Mouse (Mus musculus): Measurements from ENCODE around the gene Oxt. TPM values are rescaled to one million over a fixed set of nuclear protein-coding genes. Genes with fewer than 3 reads are reported as not detected.
A peak's percentile ranks its signal among the peaks of the same experiment; 100 is the strongest.

Oxt gene
- polyA plus RNA-seq, 1 experiment from 2014 or later = not detected

- Histone ChIP-seq H3K4me2 (ENCODE audit: low read depth, low read length) (no peak overlapping the region), H3K36me3 (ENCODE audit: control insufficient read depth, insufficient read depth, low read length) (peaks cover 62% of the 10 kb centered on the region), H3K9me3 (ENCODE audit: control insufficient read depth, low read length) (no peaks in the 10 kb centered on the region), H3K4me1 (ENCODE audit: control insufficient read depth, insufficient read depth, low read length) (no peaks in the 10 kb centered on the region), H3K27ac (ENCODE audit: low read depth, low read length) (no peak overlapping the region), H3K9ac (replicated peaks; ENCODE audit: low read depth, low read length) (no peak overlapping the region), H3K4me3 (ENCODE audit: low read depth, low read length) (no peak overlapping the region), H3K27me3 (ENCODE audit: control insufficient read depth, insufficient read depth, low read length) (no peaks in the 10 kb centered on the region)
- 93% methylated on average over 8 of the region's 8 CpGs for WGBS
- no peak for ATAC-seq (ENCODE audit: low read depth)
These were observed 29.0 kb upstream of the Oxt start for GRCm38 (mm10) chr2:130546957-130547356.

GRCm38 (mm10) chr2:130554841-130555240, 21.1 kb upstream of the Oxt start:
- Histone ChIP-seq H3K4me2 (ENCODE audit: low read depth, low read length) (no peak overlapping the region), H3K4me3 (ENCODE audit: low read depth, low read length) (no peak overlapping the region), H3K9ac (replicated peaks; ENCODE audit: low read depth, low read length) (no peak overlapping the region), H3K27me3 (ENCODE audit: control insufficient read depth, insufficient read depth, low read length) (no peaks in the 10 kb centered on the region), H3K27ac (ENCODE audit: low read depth, low read length) (no peak overlapping the region), H3K36me3 (ENCODE audit: control insufficient read depth, insufficient read depth, low read length) (peaks cover 56% of the 10 kb centered on the region), H3K9me3 (ENCODE audit: control insufficient read depth, low read length) (no peaks in the 10 kb centered on the region), H3K4me1 (ENCODE audit: control insufficient read depth, insufficient read depth, low read length) (no peaks in the 10 kb centered on the region)
- 92% methylated on average over 7 of the region's 7 CpGs for WGBS
- no peak for ATAC-seq (ENCODE audit: low read depth)

GRCm38 (mm10) chr2:130556292-130556691, 19.7 kb upstream of the Oxt start:
- Histone ChIP-seq H3K27me3 (ENCODE audit: control insufficient read depth, insufficient read depth, low read length) (no peaks in the 10 kb centered on the region), H3K4me1 (ENCODE audit: control insufficient read depth, insufficient read depth, low read length) (no peaks in the 10 kb centered on the region), H3K4me2 (ENCODE audit: low read depth, low read length) (no peak overlapping the region), H3K4me3 (ENCODE audit: low read depth, low read length) (no peak overlapping the region), H3K27ac (ENCODE audit: low read depth, low read length) (no peak overlapping the region), H3K9me3 (ENCODE audit: control insufficient read depth, low read length) (no peaks in the 10 kb centered on the region), H3K9ac (replicated peaks; ENCODE audit: low read depth, low read length) (no peak overlapping the region), H3K36me3 (ENCODE audit: control insufficient read depth, insufficient read depth, low read length) (peaks cover 43% of the 10 kb centered on the region)
- ATAC-seq (ENCODE audit: low read depth) = no peak
- 86% methylated on average over 1 of the region's 1 CpGs for WGBS

GRCm38 (mm10) chr2:130557462-130557861, 18.5 kb upstream of the Oxt start:
- ATAC-seq (ENCODE audit: low read depth) = no peak
- 96% methylated on average over 2 of the region's 2 CpGs for WGBS
- Histone ChIP-seq H3K27ac (ENCODE audit: low read depth, low read length) (no peak overlapping the region), H3K4me1 (ENCODE audit: control insufficient read depth, insufficient read depth, low read length) (no peaks in the 10 kb centered on the region), H3K9ac (replicated peaks; ENCODE audit: low read depth, low read length) (no peak overlapping the region), H3K4me2 (ENCODE audit: low read depth, low read length) (no peak overlapping the region), H3K4me3 (ENCODE audit: low read depth, low read length) (no peak overlapping the region), H3K9me3 (ENCODE audit: control insufficient read depth, low read length) (no peaks in the 10 kb centered on the region), H3K27me3 (ENCODE audit: control insufficient read depth, insufficient read depth, low read length) (no peaks in the 10 kb centered on the region), H3K36me3 (ENCODE audit: control insufficient read depth, insufficient read depth, low read length) (peaks cover 34% of the 10 kb centered on the region)

GRCm38 (mm10) chr2:130558015-130558414, 18.0 kb upstream of the Oxt start:
- no peak overlapping the region for H3K9ac ChIP-seq (replicated peaks; ENCODE audit: low read depth, low read length)
- no peak overlapping the region for H3K4me2 ChIP-seq (ENCODE audit: low read depth, low read length)
- H3K9me3 ChIP-seq (ENCODE audit: control insufficient read depth, low read length) = no peaks in the 10 kb centered on the region
- peaks cover 28% of the 10 kb centered on the region for H3K36me3 ChIP-seq (ENCODE audit: control insufficient read depth, insufficient read depth, low read length)
- no peak for ATAC-seq (ENCODE audit: low read depth)
- H3K4me1 ChIP-seq (ENCODE audit: control insufficient read depth, insufficient read depth, low read length) = no peaks in the 10 kb centered on the region
- no peak overlapping the region for H3K4me3 ChIP-seq (ENCODE audit: low read depth, low read length)
- 83% methylated on average over 2 of the region's 2 CpGs for WGBS
- H3K27ac ChIP-seq (ENCODE audit: low read depth, low read length) = no peak overlapping the region
- H3K27me3 ChIP-seq (ENCODE audit: control insufficient read depth, insufficient read depth, low read length) = no peaks in the 10 kb centered on the region

GRCm38 (mm10) chr2:130563212-130564055, 12.5 kb upstream of the Oxt start, which contains the start of gene Mrps26:
Gene Mrps26, plus strand, starts transcription at chr2:130563742.
- Histone ChIP-seq H3K4me3 (ENCODE audit: low read depth, low read length) (peak within 1 kb of the TSS; percentile 91), H3K36me3 (ENCODE audit: control insufficient read depth, insufficient read depth, low read length) (peaks cover 12% of the 10 kb centered on the region), H3K9ac (replicated peaks; ENCODE audit: low read depth, low read length) (peak within 1 kb of the TSS; percentile 86), H3K9me3 (ENCODE audit: control insufficient read depth, low read length) (no peaks in the 10 kb centered on the region), H3K4me1 (ENCODE audit: control insufficient read depth, insufficient read depth, low read length) (peaks cover 9% of the 10 kb centered on the region), H3K4me2 (ENCODE audit: low read depth, low read length) (peak within 1 kb of the TSS; percentile 73), H3K27ac (ENCODE audit: low read depth, low read length) (peak within 1 kb of the TSS; percentile 48), H3K27me3 (ENCODE audit: control insufficient read depth, insufficient read depth, low read length) (no peaks in the 10 kb centered on the region)
- peak; percentile 99 for ATAC-seq (ENCODE audit: low read depth)
- 1% methylated on average over 61 of the region's 61 CpGs for WGBS

GRCm38 (mm10) chr2:130564063-130564462, 11.9 kb upstream of the Oxt start:
- peaks cover 12% of the 10 kb centered on the region for H3K36me3 ChIP-seq (ENCODE audit: control insufficient read depth, insufficient read depth, low read length)
- no peaks in the 10 kb centered on the region for H3K27me3 ChIP-seq (ENCODE audit: control insufficient read depth, insufficient read depth, low read length)
- H3K9ac ChIP-seq (replicated peaks; ENCODE audit: low read depth, low read length) = peak overlapping the region; percentile 86
- H3K4me2 ChIP-seq (ENCODE audit: low read depth, low read length) = peak overlapping the region; percentile 73
- H3K27ac ChIP-seq (ENCODE audit: low read depth, low read length) = no peak overlapping the region
- 0% methylated on average over 22 of the region's 23 CpGs for WGBS
- H3K4me3 ChIP-seq (ENCODE audit: low read depth, low read length) = peak overlapping the region; percentile 91
- H3K9me3 ChIP-seq (ENCODE audit: control insufficient read depth, low read length) = no peaks in the 10 kb centered on the region
- peak; percentile 18 for ATAC-seq (ENCODE audit: low read depth)
- H3K4me1 ChIP-seq (ENCODE audit: control insufficient read depth, insufficient read depth, low read length) = peaks cover 9% of the 10 kb centered on the region

GRCm38 (mm10) chr2:130564983-130565382, 11.0 kb upstream of the Oxt start:
- Histone ChIP-seq H3K4me1 (ENCODE audit: control insufficient read depth, insufficient read depth, low read length) (peaks cover 9% of the 10 kb centered on the region), H3K9me3 (ENCODE audit: control insufficient read depth, low read length) (no peaks in the 10 kb centered on the region), H3K27me3 (ENCODE audit: control insufficient read depth, insufficient read depth, low read length) (no peaks in the 10 kb centered on the region), H3K4me3 (ENCODE audit: low read depth, low read length) (peak overlapping the region; percentile 91; the same call in 1 of the 2 replicates), H3K36me3 (ENCODE audit: control insufficient read depth, insufficient read depth, low read length) (peaks cover 12% of the 10 kb centered on the region), H3K4me2 (ENCODE audit: low read depth, low read length) (peak overlapping the region; percentile 73; the same call in 1 of the 2 replicates), H3K27ac (ENCODE audit: low read depth, low read length) (no peak overlapping the region), H3K9ac (replicated peaks; ENCODE audit: low read depth, low read length) (no peak overlapping the region)
- WGBS = 87% methylated on average over 8 of the region's 8 CpGs
- ATAC-seq (ENCODE audit: low read depth) = no peak

- Histone ChIP-seq H3K9me3 (ENCODE audit: control insufficient read depth, low read length) (no peaks in the 10 kb centered on the region), H3K4me3 (ENCODE audit: low read depth, low read length) (no peak overlapping the region), H3K27me3 (ENCODE audit: control insufficient read depth, insufficient read depth, low read length) (no peaks in the 10 kb centered on the region), H3K36me3 (ENCODE audit: control insufficient read depth, insufficient read depth, low read length) (peaks cover 12% of the 10 kb centered on the region), H3K4me1 (ENCODE audit: control insufficient read depth, insufficient read depth, low read length) (peaks cover 9% of the 10 kb centered on the region), H3K4me2 (ENCODE audit: low read depth, low read length) (no peak overlapping the region), H3K27ac (ENCODE audit: low read depth, low read length) (no peak overlapping the region), H3K9ac (replicated peaks; ENCODE audit: low read depth, low read length) (no peak overlapping the region)
- WGBS = 74% methylated on average over 4 of the region's 4 CpGs
- no peak for ATAC-seq (ENCODE audit: low read depth)
These were observed 7.1 kb upstream of the Oxt start for GRCm38 (mm10) chr2:130568921-130569320.

Measured in neural tube, embryonic 14.5 days (tissue).